ENCODE assay signal across 9 mouse cellular contexts in genomic region chr11:79030570-79031451, GRCm38 (mm10). TPM values are rescaled to one million over a fixed set of nuclear protein-coding genes. Genes with fewer than 3 reads are reported as not detected.
DNase-seq lines count a peak whose midpoint lies in the region; ATAC-seq and TF ChIP-seq lines count a peak whose summit lies in the region.
"Had no signal": no experiment of that assay in that cellular context is flagged by ENCODE, and none has a peak within 500 bp of the region (broad histone marks: within the 10 kb centered on the region; RNA-seq: fewer than 3 reads in every experiment).

No protein-coding gene starts in this region.

- H3K4me2 ChIP-seq in forebrain, embryonic 12.5 days: no peak overlapping the region
- no peak overlapping the region for H3K4me2 ChIP-seq in lung, embryonic 16.5 days (ENCODE audit: low read depth, low read length)
- H3K4me2 ChIP-seq: lung, embryonic 15.5 days had no signal

- no peak overlapping the region for H3K9ac ChIP-seq in forebrain, embryonic 12.5 days
- H3K9ac ChIP-seq in lung, embryonic 16.5 days (ENCODE audit: low read length): no peak overlapping the region
- H3K9ac ChIP-seq: lung, embryonic 15.5 days had no signal

- 58% methylated on average over 19 of the region's 19 CpGs for WGBS in forebrain, embryonic 12.5 days
- 45% methylated on average over 19 of the region's 19 CpGs for WGBS in lung, embryonic 16.5 days

- peaks cover 6% of the 10 kb centered on the region for H3K4me1 ChIP-seq in forebrain, embryonic 12.5 days
- H3K4me1 ChIP-seq in lung, embryonic 16.5 days (replicated peaks; ENCODE audit: control insufficient read depth, insufficient read depth, low read length): no peaks in the 10 kb centered on the region

- H3K27me3 ChIP-seq in forebrain, embryonic 12.5 days: no peaks in the 10 kb centered on the region
- H3K27me3 ChIP-seq in lung, embryonic 16.5 days (ENCODE audit: control insufficient read depth, insufficient read depth, low read depth, low read length): no peaks in the 10 kb centered on the region
- H3K27me3 ChIP-seq: lung, embryonic 15.5 days had no signal

- H3K4me3 ChIP-seq in forebrain, embryonic 12.5 days (replicated peaks): no peak overlapping the region
- H3K4me3 ChIP-seq in layer of hippocampus, adult 2 months: no peak overlapping the region
- H3K4me3 ChIP-seq in lung, embryonic 16.5 days (ENCODE audit: low read length): no peak overlapping the region
- H3K4me3 ChIP-seq: lung, embryonic 15.5 days had no signal

- ATAC-seq in forebrain, embryonic 12.5 days (ENCODE audit: low FRiP score): peak; percentile 61; the same call in 1 of the 2 replicates
- peak; percentile 49; the same call in 1 of the 2 replicates for ATAC-seq in lung, embryonic 16.5 days (ENCODE audit: low read depth)

- H3K9me3 ChIP-seq in forebrain, embryonic 12.5 days: no peaks in the 10 kb centered on the region
- H3K9me3 ChIP-seq in lung, embryonic 16.5 days (ENCODE audit: control insufficient read depth, low read length): no peaks in the 10 kb centered on the region
- H3K9me3 ChIP-seq: lung, embryonic 15.5 days had no signal

- peak; percentile 48 for DNase-seq in ES-CJ7 (ENCODE audit: low read depth, low spot score)
- DNase-seq in c-Kit-positive CD71-positive TER-119-negative erythroid progenitor cells, embryonic 14.5 days (ENCODE audit: low read depth): peak; percentile 52
- DNase-seq in heart, postnatal 10 days: peak; percentile 89 to 95
- DNase-seq in layer of hippocampus, adult 2 months (ENCODE audit: low spot score in 2 of 2): peak; percentile 84 to 94
- DNase-seq in ovary, postnatal 36 days (ENCODE audit: low spot score): peak; percentile 85
- peak; percentile 91 for DNase-seq in thymus, postnatal 14 days

- intact Hi-C loops in heart, postnatal 10 days (cut with DNase I): loop anchor here (1.0 to 2.0 kb wide), 5 partner anchors 34 to 260 kb away; partner anchors contain the start of gene Ksr1

- TF ChIP-seq CTCF in layer of hippocampus, adult 2 months (conservative IDR thresholded peaks at IDR 0.05): peak; percentile 98

- peaks cover 13% of the 10 kb centered on the region for H3K36me3 ChIP-seq in forebrain, embryonic 12.5 days (replicated peaks)
- H3K36me3 ChIP-seq in lung, embryonic 16.5 days (ENCODE audit: control insufficient read depth, insufficient read depth, low read length): no peaks in the 10 kb centered on the region; the same call in 1 of the 2 replicates

- no peak overlapping the region for H3K27ac ChIP-seq in forebrain, embryonic 12.5 days
- H3K27ac ChIP-seq in layer of hippocampus, adult 2 months: peak overlapping the region; percentile 79
- no peak overlapping the region for H3K27ac ChIP-seq in lung, embryonic 16.5 days (ENCODE audit: low read length)
- H3K27ac ChIP-seq: lung, embryonic 15.5 days had no signal

RNA-seq across cellular contexts. Expression of gene Lgals9, which starts 46.1 kb away (rescaled TPM):
- 4.8 and 5.7 TPM in 2 replicates for polyA plus RNA-seq in forebrain, embryonic 12.5 days (2016; fragmentation: Nextera tagmentation; extraction: Ambion mirVana)
- total RNA-seq in heart, postnatal 10 days (2021): 10 to 100 TPM; 49.5 to 50.5 TPM
- total RNA-seq in layer of hippocampus, adult 2 months (2021): 1 to 10 TPM; 4.0 to 4.1 TPM
- 50.8 and 60.8 TPM in 2 replicates for polyA plus RNA-seq in lung, embryonic 16.5 days (2015; fragmentation: Nextera tagmentation; extraction: Ambion mirVana)

Comparison
In these comparisons a context has a peak if more than half of its experiments do, and no peak if none do; other contexts are left out.
1. RNA of gene Lgals9, which starts 46.1 kb away (total RNA-seq): 49.5 to 50.5 TPM in heart, postnatal 10 days; 4.0 to 4.1 TPM in layer of hippocampus, adult 2 months; every median in the first group is over 4 times any median in the second.
2. Peak in every context shown above with its lines, with median percentiles within 50 percentile points of each other: DNase-seq.